In genomic region chrX:94138256-94138655, GRCm38 (mm10) we compare ENCODE assay signal across 21 mouse cellular contexts.
"Had no signal": no experiment of that assay in that cellular context is flagged by ENCODE, and none has a peak within 500 bp of the region (broad histone marks: within the 10 kb centered on the region; RNA-seq: fewer than 3 reads in every experiment).

No protein-coding gene starts in this region.

- DNase-seq: liver, postnatal 0 days; lung, adult 2 months; lung, postnatal 14 days; lung, postnatal 36 days; retina, postnatal 1 day; right cerebral cortex, adult 18-20 months; right cerebral cortex, postnatal 25 days; right cerebral cortex, postnatal 4 days; spleen, adult 18-20 months; thymus, adult 2 months; thymus, postnatal 25 days; thymus, postnatal 4 days had no signal

- H3K27ac ChIP-seq: lung, embryonic 15.5 days; macrophage; midbrain, embryonic 13.5 days; neural tube, embryonic 13.5 days; neural tube, embryonic 15.5 days; stomach, embryonic 15.5 days; stomach, postnatal 0 days had no signal

- H3K36me3 ChIP-seq: lung, embryonic 15.5 days; midbrain, embryonic 13.5 days; neural tube, embryonic 13.5 days; neural tube, embryonic 15.5 days; stomach, embryonic 15.5 days had no signal

- H3K4me3 ChIP-seq: lung, embryonic 15.5 days; megakaryocyte, embryonic 14.5 days; midbrain, embryonic 13.5 days; myocyte; neural tube, embryonic 13.5 days; neural tube, embryonic 15.5 days; stomach, embryonic 15.5 days had no signal

- H3K4me1 ChIP-seq: lung, embryonic 15.5 days; midbrain, embryonic 13.5 days; neural tube, embryonic 13.5 days; neural tube, embryonic 15.5 days; stomach, embryonic 15.5 days had no signal

- H3K9ac ChIP-seq: liver, postnatal 0 days; lung, embryonic 15.5 days; midbrain, embryonic 13.5 days; neural tube, embryonic 13.5 days; neural tube, embryonic 15.5 days; stomach, embryonic 15.5 days had no signal
